Mouse (Mus musculus) heart, embryonic 14.5 days (tissue): ENCODE measurements around the gene Nudt21. TPM values are rescaled to one million over a fixed set of nuclear protein-coding genes. Genes with fewer than 3 reads are reported as not detected.

Source experiments
- ATAC-seq: fragments of 200-750 bp; cut with Nextera tagmentation; 2 replicates; pipeline ENCODE4 v1.8.0; 2017; ENCODE audit warnings: low read depth, moderate TSS enrichment; ENCODE audit not compliant: insufficient number of reproducible peaks, insufficient read depth, low FRiP score
- H3K27ac ChIP-seq, 2 experiments: fragments of 200-500 bp in 1 of 2; fragments of 300-500 bp in 1 of 2; sonication (generic) in 1 of 2; replicated peaks in 1 of 2; 2 replicates each; pipeline ENCODE4 v1.5.1; 2012 to 2014; ENCODE audit warnings: low read depth in 2 of 2, low read length in 2 of 2, control low read depth in 1 of 2, mild to moderate bottlenecking in 1 of 2, mixed read lengths in 1 of 2; ENCODE audit not compliant: control insufficient read depth in 1 of 2, insufficient read depth in 1 of 2
- H3K27me3 ChIP-seq: fragments of 300-500 bp; sonication (generic); 2 replicates; pipeline ENCODE4 v1.6.1; 2014; ENCODE audit warnings: mild to moderate bottlenecking, low read length, control low read depth; ENCODE audit not compliant: control insufficient read depth, insufficient read depth
- H3K36me3 ChIP-seq: fragments of 300-500 bp; sonication (generic); 2 replicates; pipeline ENCODE4 v1.6.1; 2014; ENCODE audit warnings: mild to moderate bottlenecking, control low read depth, low read length, mixed read lengths; ENCODE audit not compliant: control insufficient read depth, insufficient read depth
- H3K4me1 ChIP-seq, 2 experiments: fragments of 200-500 bp in 1 of 2; fragments of 300-500 bp in 1 of 2; sonication (generic) in 1 of 2; 2 replicates each; pipeline ENCODE4 v1.6.1; 2012 to 2014; ENCODE audit warnings: low read length in 2 of 2, control low read depth in 1 of 2, mixed read lengths in 1 of 2; ENCODE audit not compliant: control insufficient read depth in 2 of 2, insufficient read depth in 2 of 2
- H3K4me2 ChIP-seq: fragments of 300-500 bp; sonication (generic); 2 replicates; pipeline ENCODE4 v1.6.1; 2014; ENCODE audit warnings: mild to moderate bottlenecking, low read length
- H3K4me3 ChIP-seq, 2 experiments: fragments of 200-500 bp in 1 of 2; fragments of 300-500 bp in 1 of 2; sonication (generic) in 1 of 2; 2 replicates each; pipeline ENCODE4 v1.5.1; 2012 to 2014; ENCODE audit warnings: low read length in 2 of 2, mild to moderate bottlenecking in 2 of 2, control low read depth in 1 of 2, low read depth in 1 of 2, moderate library complexity in 1 of 2; ENCODE audit not compliant: control insufficient read depth in 1 of 2, insufficient read depth in 1 of 2
- H3K9ac ChIP-seq: fragments of 300-500 bp; sonication (generic); 2 replicates; pipeline ENCODE4 v1.6.1; 2014; ENCODE audit warnings: mild to moderate bottlenecking, low read length
- H3K9me3 ChIP-seq: fragments of 300-500 bp; sonication (generic); 2 replicates; pipeline ENCODE4 v1.6.1; 2016; ENCODE audit warnings: low read length, control low read depth; ENCODE audit not compliant: control insufficient read depth
- WGBS: fragments of 180-500 bp; shearing (Covaris S2); extraction: QIAGEN DNeasy Blood & Tissue Kit; methylation state at CpG from one replicate; pipeline ENCODE4 v1.1.7; 2014; 5-methylcytosine and 5-hydroxymethylcytosine counted together
- polyA plus RNA-seq: library from polyadenylated mRNA; unstranded; fragments of >200 nt; fragmentation: Nextera tagmentation; extraction: Ambion mirVana; gene quantifications from 2 replicates; pipeline ENCODE4 v1.2.1, GENCODE M21; 2014

Nudt21 gene
- polyA plus RNA-seq, 1 experiment from 2014 or later, result 88.1 TPM

- 88% methylated on average over 11 of the region's 11 CpGs for WGBS
- H3K27me3 ChIP-seq, result no peaks in the 10 kb centered on the region
- peaks cover 0 to 2% of the 10 kb centered on the region in 2 experiments; a peak in 1 of 4 replicates for H3K4me1 ChIP-seq
- peaks cover 94% of the 10 kb centered on the region for H3K36me3 ChIP-seq
- H3K4me2 ChIP-seq, result no peak overlapping the region
- H3K9ac ChIP-seq, result no peak overlapping the region
- no peak overlapping the region for H3K27ac ChIP-seq
- no peak for ATAC-seq
- no peaks in the 10 kb centered on the region for H3K9me3 ChIP-seq
- H3K4me3 ChIP-seq, result no peak overlapping the region
Observed at GRCm38 (mm10) chr8:93974602-93975186, 62.1 kb downstream of the Nudt21 start.

GRCm38 (mm10) chr8:93973831-93974375 is 62.9 kb downstream of the Nudt21 start:
- no peak overlapping the region for H3K27ac ChIP-seq
- ATAC-seq, result no peak
- peaks cover 0 to 2% of the 10 kb centered on the region in 2 experiments; a peak in 1 of 4 replicates for H3K4me1 ChIP-seq
- H3K4me3 ChIP-seq, result no peak overlapping the region
- H3K36me3 ChIP-seq, result peaks cover 86% of the 10 kb centered on the region
- H3K9ac ChIP-seq, result no peak overlapping the region
- H3K27me3 ChIP-seq, result no peaks in the 10 kb centered on the region
- H3K4me2 ChIP-seq, result no peak overlapping the region
- WGBS, result 93% methylated on average over 13 of the region's 13 CpGs
- no peaks in the 10 kb centered on the region for H3K9me3 ChIP-seq

- H3K4me1 ChIP-seq, result peaks cover 0 to 2% of the 10 kb centered on the region in 2 experiments; a peak in 1 of 4 replicates
Observed at GRCm38 (mm10) chr8:93972971-93973734, 63.7 kb downstream of the Nudt21 start.

GRCm38 (mm10) chr8:93972211-93972610 is 64.6 kb downstream of the Nudt21 start:
- peaks cover 69% of the 10 kb centered on the region for H3K36me3 ChIP-seq
- no peak overlapping the region for H3K4me3 ChIP-seq
- H3K27me3 ChIP-seq, result no peaks in the 10 kb centered on the region
- peaks cover 0 to 2% of the 10 kb centered on the region in 2 experiments; a peak in 1 of 4 replicates for H3K4me1 ChIP-seq
- no peak overlapping the region for H3K4me2 ChIP-seq
- WGBS, result 94% methylated on average over 5 of the region's 5 CpGs
- no peak overlapping the region for H3K27ac ChIP-seq
- no peak overlapping the region for H3K9ac ChIP-seq
- no peak for ATAC-seq
- no peaks in the 10 kb centered on the region for H3K9me3 ChIP-seq

More at GRCm38 (mm10) chr8:93972971-93973734, 63.7 kb downstream of the Nudt21 start:
- Histone ChIP-seq H3K4me2 (no peak overlapping the region), H3K9me3 (no peaks in the 10 kb centered on the region), H3K27ac (no peak overlapping the region), H3K9ac (no peak overlapping the region), H3K27me3 (no peaks in the 10 kb centered on the region), H3K4me3 (no peak overlapping the region), H3K36me3 (peaks cover 79% of the 10 kb centered on the region)
- 91% methylated on average over 14 of the region's 14 CpGs for WGBS
- ATAC-seq, result no peak

GRCm38 (mm10) chr8:93971451-93971850 is 65.4 kb downstream of the Nudt21 start:
- no peak for ATAC-seq
- H3K4me3 ChIP-seq, result no peak overlapping the region
- H3K9me3 ChIP-seq, result no peaks in the 10 kb centered on the region
- H3K27me3 ChIP-seq, result no peaks in the 10 kb centered on the region
- H3K36me3 ChIP-seq, result peaks cover 64% of the 10 kb centered on the region
- H3K27ac ChIP-seq, result no peak overlapping the region
- 93% methylated on average over 10 of the region's 10 CpGs for WGBS
- no peak overlapping the region for H3K4me2 ChIP-seq
- H3K4me1 ChIP-seq, result peaks cover 0 to 2% of the 10 kb centered on the region in 2 experiments; a peak in 1 of 4 replicates
- no peak overlapping the region for H3K9ac ChIP-seq

- Histone ChIP-seq H3K9me3 (no peaks in the 10 kb centered on the region), H3K4me1 (no peaks in the 10 kb centered on the region), H3K9ac (no peak overlapping the region), H3K27ac (no peak overlapping the region), H3K4me2 (no peak overlapping the region), H3K4me3 (no peak overlapping the region), H3K27me3 (no peaks in the 10 kb centered on the region), H3K36me3 (peaks cover 47% of the 10 kb centered on the region)
- WGBS, result 73% methylated on average over 7 of the region's 7 CpGs
- ATAC-seq, result no peak
Observed at GRCm38 (mm10) chr8:93969626-93970340, 67.0 kb downstream of the Nudt21 start.

GRCm38 (mm10) chr8:93968293-93968692 is 68.5 kb downstream of the Nudt21 start:
- Histone ChIP-seq H3K9me3 (no peaks in the 10 kb centered on the region), H3K36me3 (peaks cover 32% of the 10 kb centered on the region), H3K9ac (no peak overlapping the region), H3K4me1 (no peaks in the 10 kb centered on the region), H3K4me2 (no peak overlapping the region), H3K27ac (no peak overlapping the region), H3K4me3 (no peak overlapping the region), H3K27me3 (no peaks in the 10 kb centered on the region)
- ATAC-seq, result no peak
- WGBS, result 76% methylated on average over 6 of the region's 6 CpGs
